Mouse (Mus musculus) left cerebral cortex, adult 18-20 months (tissue): Measurements from ENCODE around the gene Rbm42. TPM values are rescaled to one million over a fixed set of nuclear protein-coding genes. Genes with fewer than 3 reads are reported as not detected.
A peak's percentile ranks its signal among the peaks of the same experiment; 100 is the strongest.

Experiments used
- DNase-seq, 2 experiments: peaks; one replicate each; pipeline ENCODE4 v3.0.0; 2021 to 2022; ENCODE audit warnings: low spot score in 2 of 2, mixed read lengths in 1 of 2
- total RNA-seq, 2 experiments: library from RNA; stranded (reverse); gene quantifications; 2 replicates each; pipeline ENCODE4 v1.2.3; 2021

Gene Rbm42
- total RNA-seq, 2 experiments from 2014 or later = 66.6 to 79.5 TPM

- DNase-seq = peak in 1 of 2 experiments; percentile 24
Observed at GRCm38 (mm10) chr7:30619202-30619601, 30.9 kb downstream of the Rbm42 start.

DNA sequence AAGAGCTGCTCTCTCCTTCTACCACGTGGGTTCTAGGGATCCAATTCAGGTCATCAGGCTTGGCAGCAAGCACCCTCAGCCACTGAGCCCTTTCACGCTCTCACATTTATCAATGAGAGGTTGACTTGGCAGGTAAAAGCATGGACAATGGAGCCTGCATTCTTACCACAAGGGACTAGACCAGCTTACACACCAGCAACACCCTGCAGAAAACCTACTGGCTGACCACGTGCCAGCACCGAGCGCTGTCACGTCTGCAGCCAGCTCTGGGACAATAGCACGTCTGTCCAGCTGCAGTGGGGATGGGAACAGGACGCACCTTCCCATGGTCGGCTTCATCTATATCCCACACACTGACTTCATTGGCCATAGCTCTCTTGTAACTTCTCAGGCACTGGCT is 31.5 kb downstream of the Rbm42 start:
- no peak for DNase-seq

DNA sequence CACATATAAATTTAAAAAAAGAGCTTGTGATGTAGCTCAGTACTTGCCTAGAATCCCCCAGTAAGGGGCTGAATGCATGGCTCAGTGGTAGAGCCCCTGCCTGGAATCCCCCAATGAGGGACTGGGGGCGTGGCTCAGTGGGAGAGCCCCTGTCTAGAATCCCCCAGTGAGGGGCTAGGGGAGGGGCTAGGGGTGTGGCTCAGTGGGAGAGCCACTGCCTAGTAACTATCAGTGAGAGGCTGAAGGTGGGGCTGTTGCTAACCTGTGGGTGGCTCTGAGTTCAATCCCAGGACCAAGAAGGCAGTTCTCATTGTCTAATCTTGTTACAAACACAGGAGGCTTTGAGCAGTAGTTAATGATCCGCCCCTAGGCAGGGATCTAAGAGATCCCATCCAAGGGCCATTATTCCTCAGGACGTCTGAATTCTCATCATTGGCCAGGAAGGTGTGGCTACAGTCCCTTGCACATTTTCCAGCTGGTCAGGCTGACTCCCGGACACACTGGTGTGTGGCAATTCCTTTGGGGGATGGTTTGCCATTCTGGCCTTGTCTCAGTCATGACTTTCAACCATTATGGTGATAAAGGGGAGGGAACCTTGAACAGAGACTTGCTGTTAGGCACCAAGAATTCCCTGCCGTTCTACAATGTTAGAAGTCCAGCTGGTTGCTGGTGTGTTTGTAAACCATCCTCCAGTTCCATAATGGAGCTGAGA is 34.9 kb downstream of the Rbm42 start:
- no peak for DNase-seq

- DNase-seq = no peak
Observed at GRCm38 (mm10) chr7:30614454-30614853, 35.7 kb downstream of the Rbm42 start.

DNA sequence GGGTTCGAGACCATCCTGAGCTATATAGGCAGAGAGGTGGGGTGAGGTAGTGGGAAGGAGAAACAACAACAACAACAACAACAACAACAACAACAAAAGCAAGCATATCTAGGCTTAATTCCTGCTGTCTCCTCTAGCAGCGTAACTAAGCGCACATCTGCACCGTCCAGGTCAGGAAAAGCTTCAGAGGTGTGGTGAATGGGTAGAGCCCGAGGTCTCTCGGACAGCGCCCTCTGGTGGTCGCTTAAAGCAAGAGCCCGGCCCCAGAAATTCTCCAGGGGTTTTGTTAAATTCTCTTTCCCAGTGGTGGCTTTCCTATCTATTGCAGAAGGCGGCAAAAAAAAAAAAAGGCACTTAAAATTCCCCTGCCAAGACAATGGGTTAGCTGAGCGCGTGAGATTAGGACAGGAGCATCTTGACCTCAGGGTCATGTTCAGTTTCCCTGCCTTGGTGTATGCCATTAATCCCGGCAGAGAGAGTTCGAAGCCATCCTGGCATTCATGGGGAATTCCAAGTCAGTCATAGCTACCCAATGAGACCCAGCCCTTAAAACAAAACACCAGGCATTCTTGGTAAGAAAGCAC is 36.5 kb downstream of the Rbm42 start:
- DNase-seq = peak; percentile 32 to 53

DNA sequence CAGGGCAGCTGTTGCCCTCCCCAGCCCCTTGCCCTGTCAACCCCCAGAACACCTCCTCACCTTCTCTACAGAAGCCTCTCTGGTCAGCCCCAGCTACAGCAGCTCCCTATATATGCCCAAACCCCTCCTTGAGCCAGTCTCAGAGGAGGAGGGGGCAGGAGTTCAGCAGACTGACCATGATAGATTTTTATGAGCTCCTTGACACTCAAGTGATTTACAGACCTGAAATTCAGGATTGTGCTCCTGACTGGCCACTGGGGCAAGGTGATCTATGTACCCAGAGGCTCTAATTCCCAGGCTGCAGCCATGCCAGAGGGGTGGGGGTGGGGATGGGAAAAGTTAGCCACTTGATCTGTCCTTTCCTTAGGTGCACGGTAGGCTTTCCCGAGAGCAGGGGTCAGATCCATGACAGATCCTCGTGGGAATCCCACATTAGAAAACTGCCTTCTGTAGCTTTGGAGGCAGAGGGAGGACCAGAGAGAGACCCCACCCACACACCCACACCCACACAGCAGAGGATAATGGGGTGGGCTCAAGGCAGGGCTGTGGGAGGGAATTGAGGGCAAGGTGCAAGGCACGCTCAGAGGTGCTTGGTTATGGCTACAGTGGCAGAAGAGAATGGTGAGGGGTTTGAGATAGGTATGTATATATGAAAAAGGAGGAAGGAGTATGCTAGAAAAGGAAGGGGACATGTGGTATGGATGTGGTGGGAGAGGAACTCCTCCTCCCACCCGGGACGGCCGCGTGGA is 37.3 kb downstream of the Rbm42 start, which contains the start of gene Upk1a:
Gene Upk1a (minus strand): TSS at position 194 of the 749 bp plus-strand sequence.
- no peak for DNase-seq

DNA sequence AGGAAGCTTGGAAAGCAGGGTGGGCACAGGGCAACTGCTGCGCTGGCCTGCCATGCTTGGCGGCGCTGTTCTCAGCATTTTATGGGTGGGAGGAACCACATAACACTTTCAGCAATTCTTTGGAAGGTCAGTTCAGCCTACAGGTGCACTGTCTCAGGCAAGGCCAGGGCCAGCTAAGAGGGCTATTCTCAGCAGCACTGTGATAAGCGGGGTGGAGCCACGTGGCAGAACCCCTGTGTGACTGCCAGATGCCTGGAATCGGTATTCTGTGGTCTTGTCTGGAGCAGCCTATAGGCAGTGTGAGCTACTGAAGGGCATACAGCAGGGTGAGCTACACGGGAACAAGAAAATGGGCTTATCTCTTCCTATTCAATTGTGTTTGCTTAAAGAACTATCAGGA is 40.1 kb downstream of the Rbm42 start:
- DNase-seq = no peak

GRCm38 (mm10) chr7:30608476-30608875 is 41.6 kb downstream of the Rbm42 start:
- no peak for DNase-seq

- peak in 1 of 2 experiments; percentile 48 for DNase-seq
Observed at GRCm38 (mm10) chr7:30607706-30608309, 42.3 kb downstream of the Rbm42 start.

DNA sequence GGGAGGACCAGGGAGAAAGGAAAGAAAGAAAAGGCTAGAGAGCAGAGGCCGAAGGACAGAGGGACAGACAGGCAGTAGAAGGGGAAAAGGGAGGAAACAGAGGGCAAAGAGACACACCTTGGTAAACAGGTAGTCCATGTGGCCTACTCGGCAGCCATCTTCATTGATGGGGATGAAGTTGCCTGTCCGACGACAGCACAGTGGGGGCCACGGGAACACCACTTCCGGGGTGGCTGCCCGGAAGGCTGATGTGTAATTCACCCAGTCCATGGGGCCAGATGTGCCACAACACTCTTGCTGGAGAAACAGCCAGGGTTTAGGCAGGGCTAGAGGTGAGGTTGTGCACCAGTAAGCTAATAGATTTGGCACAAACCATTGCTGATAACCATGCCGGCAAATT is 45.2 kb downstream of the Rbm42 start:
- no peak for DNase-seq

DNA sequence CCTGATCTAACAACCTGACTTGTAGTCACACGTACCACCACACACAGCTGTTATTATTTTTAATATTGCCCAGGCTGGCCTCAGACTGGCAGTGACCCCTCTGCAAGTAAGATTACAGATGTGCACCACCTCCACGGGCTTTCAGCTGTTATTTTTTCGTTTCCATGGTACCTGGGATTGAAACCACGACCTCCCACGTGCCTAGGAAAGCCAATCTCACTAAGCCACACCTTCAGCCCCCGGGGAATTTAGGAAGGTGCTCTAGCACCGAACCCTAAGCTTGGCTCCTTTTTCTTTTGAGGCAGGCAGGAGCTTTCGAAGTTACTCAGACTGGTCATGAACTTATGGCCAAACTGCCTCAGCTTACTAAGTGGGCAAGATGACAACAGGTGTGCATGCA is 45.7 kb downstream of the Rbm42 start:
- DNase-seq = no peak

- DNase-seq = no peak
Observed at GRCm38 (mm10) chr7:30602583-30602982, 47.5 kb downstream of the Rbm42 start.

DNA sequence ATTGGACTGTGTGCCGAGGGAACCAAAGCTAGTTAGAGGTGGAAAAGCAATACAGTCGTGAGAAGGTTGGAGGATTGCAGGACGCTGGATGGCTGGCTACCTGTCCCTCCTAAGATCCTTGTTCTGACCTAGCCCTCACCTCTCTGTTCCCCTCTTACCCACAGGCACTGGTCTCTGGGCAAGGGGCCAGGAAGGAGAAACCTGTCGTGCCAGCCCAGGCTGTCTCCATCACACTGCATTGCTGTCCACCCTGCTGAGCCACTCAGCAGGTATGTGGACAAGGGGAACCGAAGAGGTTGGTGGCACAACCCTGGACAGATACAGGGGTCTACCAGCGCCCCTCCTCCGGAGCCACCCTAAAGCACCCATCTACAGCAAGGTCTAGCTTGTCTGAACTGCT is 49.5 kb downstream of the Rbm42 start:
- no peak for DNase-seq

- peak; percentile 90 to 93 for DNase-seq
Observed at GRCm38 (mm10) chr7:30599933-30600353, 50.2 kb downstream of the Rbm42 start.

- no peak for DNase-seq
Observed at GRCm38 (mm10) chr7:30598786-30599185, 51.3 kb downstream of the Rbm42 start, which contains the start of gene Zbtb32. Gene Zbtb32 (minus strand): TSS chr7:30598909.

GRCm38 (mm10) chr7:30596811-30597210 is 53.3 kb downstream of the Rbm42 start:
- no peak for DNase-seq

- DNase-seq = no peak
Observed at GRCm38 (mm10) chr7:30596093-30596492, 54.0 kb downstream of the Rbm42 start.

GRCm38 (mm10) chr7:30594510-30595024 is 55.5 kb downstream of the Rbm42 start:
- DNase-seq = no peak

GRCm38 (mm10) chr7:30593579-30594509 is 56.3 kb downstream of the Rbm42 start:
- no peak for DNase-seq

GRCm38 (mm10) chr7:30592772-30593423 is 57.2 kb downstream of the Rbm42 start:
- DNase-seq = no peak
